ENCODE assay signal across 23 mouse cellular contexts in the genomic region with DNA sequence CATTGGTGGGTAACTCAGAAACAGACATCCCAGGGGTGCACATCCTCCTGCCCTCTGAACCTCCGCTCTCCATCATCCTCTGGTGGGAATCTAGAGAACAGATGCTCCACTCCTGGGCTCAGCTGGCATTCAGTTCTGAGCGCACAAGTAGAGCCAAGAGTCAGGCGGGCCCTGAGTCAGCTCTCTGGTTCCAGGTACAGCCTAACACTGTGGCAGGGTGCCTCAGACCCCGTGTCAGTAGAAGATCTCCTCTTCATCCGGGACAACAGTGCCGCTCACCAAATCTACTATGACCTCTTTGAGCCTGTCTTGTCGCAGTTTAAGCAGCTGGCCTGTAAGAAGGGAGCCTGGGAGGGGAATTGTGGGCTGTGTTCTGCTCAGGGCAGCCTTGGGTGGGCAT. TPM values are rescaled to one million over a fixed set of nuclear protein-coding genes. Genes with fewer than 3 reads are reported as not detected.
DNase-seq lines count a peak whose midpoint lies in the region; ATAC-seq and TF ChIP-seq lines count a peak whose summit lies in the region.
"Had no signal": no experiment of that assay in that cellular context is flagged by ENCODE, and none has a peak within 500 bp of the region (broad histone marks: within the 10 kb centered on the region; RNA-seq: fewer than 3 reads in every experiment).

No protein-coding gene starts in this region.

- no peak overlapping the region for H3K9ac ChIP-seq in midbrain, embryonic 15.5 days
- H3K9ac ChIP-seq: forebrain, embryonic 13.5 days; forebrain, postnatal 0 days; heart, embryonic 13.5 days; hindbrain, embryonic 13.5 days had no signal

- intact Hi-C loops in gastrocnemius, adult 2 months (cut with DNase I) = loop anchor here (5.0 kb wide), 1 partner anchor 81 kb away; no protein-coding TSS in a partner anchor
- intact Hi-C loops in gastrocnemius, postnatal 14 days (cut with DNase I; ENCODE audit: low total_unique reads) = loop anchor here (10.0 kb wide), 1 partner anchor 419 kb away; no protein-coding TSS in a partner anchor

- ATAC-seq in midbrain, embryonic 15.5 days (replicated peaks) = no peak
- ATAC-seq: activated CD4-positive, CD25-positive, alpha-beta regulatory T cell, adult 4 months; forebrain, embryonic 13.5 days; forebrain, postnatal 0 days; hindbrain, postnatal 0 days; Patski had no signal

- no peaks in the 10 kb centered on the region for H3K9me3 ChIP-seq in midbrain, embryonic 10.5 days (replicated peaks)
- no peaks in the 10 kb centered on the region for H3K9me3 ChIP-seq in midbrain, embryonic 15.5 days
- H3K9me3 ChIP-seq: forebrain, embryonic 13.5 days; heart, embryonic 13.5 days; hindbrain, embryonic 13.5 days had no signal

- H3K4me2 ChIP-seq in midbrain, embryonic 15.5 days = no peak overlapping the region
- H3K4me2 ChIP-seq: forebrain, embryonic 13.5 days; heart, embryonic 13.5 days; hindbrain, embryonic 13.5 days had no signal

- no peak for TF ChIP-seq CTCF in gastrocnemius, adult 2 months (IDR thresholded peaks at IDR 0.05)
- no peak for TF ChIP-seq CTCF in layer of hippocampus, adult 2 months (conservative IDR thresholded peaks at IDR 0.05)

- DNase-seq in gastrocnemius, adult 2 months = peak; percentile 26
- DNase-seq in gastrocnemius, postnatal 14 days = no peak
- peak; percentile 27 for DNase-seq in layer of hippocampus, adult 11-12 months (ENCODE audit: low spot score)
- DNase-seq in layer of hippocampus, adult 2 months (ENCODE audit: low spot score in 2 of 2) = no peak
- no peak for DNase-seq in midbrain, embryonic 10.5 days (ENCODE audit: low spot score)
- no peak for DNase-seq in natural killer cell, adult 2 months (ENCODE audit: low spot score in 2 of 2)
- DNase-seq: adrenal gland, postnatal 14 days; cerebellum, adult 18-20 months; cerebellum, postnatal 36 days; forebrain, postnatal 0 days; gastrocnemius, postnatal 36 days had no signal

- H3K27ac ChIP-seq in gastrocnemius, adult 2 months = no peak overlapping the region
- no peak overlapping the region for H3K27ac ChIP-seq in layer of hippocampus, adult 2 months
- 0 out of 2 replicates have a peak overlapping the region, but pooled peaks have one; percentile 11 for H3K27ac ChIP-seq in midbrain, embryonic 10.5 days (replicated peaks)
- no peak overlapping the region for H3K27ac ChIP-seq in midbrain, embryonic 15.5 days
- H3K27ac ChIP-seq: forebrain, embryonic 13.5 days; heart, adult 2 months; heart, embryonic 13.5 days; hindbrain, embryonic 13.5 days; hindbrain, postnatal 0 days had no signal

- peaks cover 28% of the 10 kb centered on the region for H3K4me1 ChIP-seq in midbrain, embryonic 10.5 days
- H3K4me1 ChIP-seq in midbrain, embryonic 15.5 days = peaks cover 23% of the 10 kb centered on the region

- WGBS in midbrain, embryonic 10.5 days = 83% methylated on average over 7 of the region's 7 CpGs
- WGBS in midbrain, embryonic 15.5 days = 72% methylated on average over 7 of the region's 7 CpGs

- no peaks in the 10 kb centered on the region for H3K27me3 ChIP-seq in midbrain, embryonic 10.5 days (ENCODE audit: low read depth, poor library complexity, severe bottlenecking)
- H3K27me3 ChIP-seq in midbrain, embryonic 15.5 days (replicated peaks) = no peaks in the 10 kb centered on the region
- H3K27me3 ChIP-seq: CH12.LX; forebrain, embryonic 13.5 days; heart, embryonic 13.5 days; hindbrain, embryonic 13.5 days; Patski had no signal

- no peak overlapping the region for H3K4me3 ChIP-seq in gastrocnemius, adult 2 months
- H3K4me3 ChIP-seq in layer of hippocampus, adult 2 months = no peak overlapping the region
- no peak overlapping the region for H3K4me3 ChIP-seq in midbrain, embryonic 10.5 days
- no peak overlapping the region for H3K4me3 ChIP-seq in midbrain, embryonic 15.5 days
- H3K4me3 ChIP-seq: forebrain, embryonic 13.5 days; heart, adult 2 months; heart, embryonic 13.5 days; hindbrain, embryonic 13.5 days had no signal

- no peaks in the 10 kb centered on the region for H3K36me3 ChIP-seq in midbrain, embryonic 10.5 days
- H3K36me3 ChIP-seq in midbrain, embryonic 15.5 days (replicated peaks) = no peaks in the 10 kb centered on the region
- H3K36me3 ChIP-seq: hindbrain, embryonic 13.5 days had no signal

RNA-seq across cellular contexts. Expression of gene Fam151a, which starts 12.2 kb away (rescaled TPM):
- total RNA-seq in gastrocnemius, adult 2 months (2021) = not detected
- total RNA-seq in gastrocnemius, postnatal 14 days (2021) = not detected
- not detected for total RNA-seq in layer of hippocampus, adult 2 months (2021)
- polyA plus RNA-seq in midbrain, embryonic 10.5 days (2016; fragmentation: Nextera tagmentation; extraction: Ambion mirVana) = not detected in 2 replicates
- polyA plus RNA-seq in midbrain, embryonic 15.5 days (2015; fragmentation: Nextera tagmentation; extraction: Ambion mirVana) = not detected in 2 replicates
- total RNA-seq: adrenal gland, postnatal 14 days; forebrain, postnatal 0 days; gastrocnemius, adult 18-20 months; gastrocnemius, postnatal 36 days; hematopoietic stem cell, adult 5-6 weeks; hindbrain, postnatal 0 days had no signal
- polyA plus RNA-seq: activated CD4-positive, CD25-positive, alpha-beta regulatory T cell, adult 4 months; forebrain, embryonic 13.5 days; forebrain, postnatal 0 days; heart, postnatal 0 days; hindbrain, embryonic 13.5 days; hindbrain, postnatal 0 days; Patski had no signal

RNA-seq across cellular contexts. Expression of gene Mroh7, which starts 15.1 kb away (rescaled TPM):
- under 1 TPM; 0.08 to 0.64 TPM for total RNA-seq in gastrocnemius, adult 2 months (2021)
- under 1 TPM; 0.31 to 0.35 TPM for total RNA-seq in gastrocnemius, postnatal 14 days (2021)
- 1 to 10 TPM; 4.7 to 5.4 TPM for total RNA-seq in layer of hippocampus, adult 2 months (2021)
- polyA plus RNA-seq in midbrain, embryonic 10.5 days (2016; fragmentation: Nextera tagmentation; extraction: Ambion mirVana) = 0.04 and 0.05 TPM in 2 replicates
- polyA plus RNA-seq in midbrain, embryonic 15.5 days (2015; fragmentation: Nextera tagmentation; extraction: Ambion mirVana) = 0.68 and 0.84 TPM in 2 replicates
- total RNA-seq: CH12.LX; hematopoietic stem cell, adult 5-6 weeks had no signal
- polyA plus RNA-seq: activated CD4-positive, CD25-positive, alpha-beta regulatory T cell, adult 4 months had no signal

RNA-seq across cellular contexts. Expression of gene Acot11, which starts 58.9 kb away (rescaled TPM):
- 10 to 100 TPM in 1 of 2 experiments, 1 to 10 TPM in 1; 7.1 to 17.3 TPM for total RNA-seq in gastrocnemius, adult 2 months (2021)
- 10 to 100 TPM in 1 of 2 experiments, 1 to 10 TPM in 1; 8.4 to 15.9 TPM for total RNA-seq in gastrocnemius, postnatal 14 days (2021)
- 10 to 100 TPM; 45.6 to 55.5 TPM for total RNA-seq in layer of hippocampus, adult 2 months (2021)
- 2.0 and 2.2 TPM in 2 replicates for polyA plus RNA-seq in midbrain, embryonic 10.5 days (2016; fragmentation: Nextera tagmentation; extraction: Ambion mirVana)
- polyA plus RNA-seq in midbrain, embryonic 15.5 days (2015; fragmentation: Nextera tagmentation; extraction: Ambion mirVana) = 2.2 TPM in 2 replicates

Comparison
In these comparisons a context has a peak if more than half of its experiments do, and no peak if none do; other contexts are left out.
1. DNase-seq: peak in gastrocnemius, adult 2 months (single experiment) and layer of hippocampus, adult 11-12 months (single experiment); none in gastrocnemius, postnatal 14 days (single experiment), layer of hippocampus, adult 2 months (0 of 2), midbrain, embryonic 10.5 days (single experiment) and natural killer cell, adult 2 months (0 of 2).